Mouse (Mus musculus) cortical plate, adult 2 months (tissue): ENCODE results near the gene Zscan20. TPM values are rescaled to one million over a fixed set of nuclear protein-coding genes. Genes with fewer than 3 reads are reported as not detected.
A peak's percentile ranks its signal among the peaks of the same experiment; 100 is the strongest.
"Not testable (repeated sequence)": the region's sequence is repeated elsewhere in the genome, so short reads cannot be mapped to it uniquely, and the experiment has no call there.

Experiments used
- H3K27ac ChIP-seq: fragments of 200-500 bp; 2 replicates; pipeline ENCODE4 v1.5.1; 2012; ENCODE audit warnings: low read length, control low read depth, inconsistent platforms; ENCODE audit not compliant: insufficient read depth
- H3K4me1 ChIP-seq: fragments of 200-500 bp; 2 replicates; pipeline ENCODE4 v1.6.1; 2011; ENCODE audit warnings: low read length; ENCODE audit not compliant: control insufficient read depth, insufficient read depth
- H3K4me3 ChIP-seq: fragments of 200-500 bp; 2 replicates; pipeline ENCODE4 v1.5.1; 2011; ENCODE audit warnings: mild to moderate bottlenecking, low read length, control low read depth; ENCODE audit not compliant: insufficient read depth
- CTCF ChIP-seq: fragments of 200-500 bp; IDR thresholded peaks from 2 replicates; pipeline ENCODE4 v1.5.1; 2011; ENCODE audit warnings: mild to moderate bottlenecking, control low read depth, low read length; ENCODE audit not compliant: insufficient read depth; ENCODE audit errors: extremely low read depth
- POLR2A ChIP-seq: fragments of 200-500 bp; IDR thresholded peaks from 2 replicates; pipeline ENCODE4 v1.6.1; 2011; ENCODE audit warnings: mild to moderate bottlenecking, low read length, control low read depth; ENCODE audit not compliant: insufficient read depth; ENCODE audit errors: extremely low read depth
- polyA plus RNA-seq: library from polyadenylated mRNA; depleted of rRNA; stranded (reverse); fragments of >200 nt; gene quantifications from 2 replicates; pipeline ENCODE4 v1.2.3, GENCODE M21; 2012; rRNA removed

Gene Zscan20
- polyA plus RNA-seq, 1 experiment = 4.5 TPM

- no peak overlapping the region for H3K4me3 ChIP-seq
- TF ChIP-seq CTCF (no peak; the same call in 1 of the 2 replicates), POLR2A (no peak)
- H3K4me1 ChIP-seq = no peaks in the 10 kb centered on the region
- H3K27ac ChIP-seq = no peak overlapping the region
These were observed 30.7 kb downstream of the Zscan20 start for GRCm38 (mm10) chr4:128579182-128579581.

- H3K4me1 ChIP-seq = no peaks in the 10 kb centered on the region
- H3K4me3 ChIP-seq = no peak overlapping the region
- TF ChIP-seq POLR2A (no peak), CTCF (no peak)
- H3K27ac ChIP-seq = no peak overlapping the region
These were observed 34.1 kb downstream of the Zscan20 start for GRCm38 (mm10) chr4:128575811-128576210.

- Histone ChIP-seq H3K4me1 (no peaks in the 10 kb centered on the region), H3K4me3 (no peak overlapping the region), H3K27ac (no peak overlapping the region)
- TF ChIP-seq CTCF (0 out of 2 replicates have a peak, but pooled peaks have one; percentile 20), POLR2A (no peak)
These were observed 49.6 kb downstream of the Zscan20 start for GRCm38 (mm10) chr4:128560327-128560726.

- no peaks in the 10 kb centered on the region; the same call in 1 of the 2 replicates for H3K4me1 ChIP-seq
- TF ChIP-seq CTCF = no peak
- TF ChIP-seq POLR2A = no peak
- no peak overlapping the region for H3K4me3 ChIP-seq
- H3K27ac ChIP-seq = no peak overlapping the region
These were observed 55.7 kb downstream of the Zscan20 start for GRCm38 (mm10) chr4:128554198-128554597.

- no peak overlapping the region for H3K27ac ChIP-seq
- TF ChIP-seq POLR2A = no peak
- no peak for TF ChIP-seq CTCF
- H3K4me1 ChIP-seq = no peaks in the 10 kb centered on the region; the same call in 1 of the 2 replicates
- H3K4me3 ChIP-seq = no peak overlapping the region
These were observed 59.1 kb downstream of the Zscan20 start for GRCm38 (mm10) chr4:128550756-128551155.

- not testable (repeated sequence) for H3K4me1 ChIP-seq, H3K4me3 ChIP-seq, H3K27ac ChIP-seq
These were observed 65.9 kb downstream of the Zscan20 start for GRCm38 (mm10) chr4:128543956-128544486.

GRCm38 (mm10) chr4:128543378-128543777, 66.5 kb downstream of the Zscan20 start:
- no peak for TF ChIP-seq POLR2A
- TF ChIP-seq CTCF = peak; percentile 38
- Histone ChIP-seq H3K27ac (no peak overlapping the region), H3K4me1 (no peaks in the 10 kb centered on the region), H3K4me3 (no peak overlapping the region)

Other genes with a start within 250 kb of the Zscan20 start
- gene Tlr12, start 8.5 kb upstream of the Zscan20 start, polyA plus RNA-seq = 0.91 and 1.0 TPM in 2 replicates
- 88.5 and 92.4 TPM in 2 replicates for gene Phc2, start 44.6 kb upstream of the Zscan20 start, polyA plus RNA-seq
- 0.21 and 0.35 TPM in 2 replicates for gene A3galt2, start 145.3 kb upstream of the Zscan20 start, polyA plus RNA-seq
- 23.8 and 24.1 TPM in 2 replicates for gene Zfp362, start 195.9 kb upstream of the Zscan20 start, polyA plus RNA-seq